Mouse (Mus musculus) forebrain, embryonic 13.5 days (tissue): ENCODE results near the gene Rprd2. TPM values are rescaled to one million over a fixed set of nuclear protein-coding genes. Genes with fewer than 3 reads are reported as not detected.

Source experiments
- ATAC-seq: fragments of 200-750 bp; cut with Nextera tagmentation; 2 replicates; pipeline ENCODE4 v1.8.0; 2017
- H3K27ac ChIP-seq: fragments of 300-500 bp; sonication (generic); 2 replicates; pipeline ENCODE4 v1.5.1; 2015; ENCODE audit warnings: inconsistent platforms, mild to moderate bottlenecking, moderate library complexity
- H3K27me3 ChIP-seq: fragments of 300-500 bp; sonication (generic); 2 replicates; pipeline ENCODE4 v1.6.1; 2015; ENCODE audit warnings: mild to moderate bottlenecking, inconsistent platforms
- H3K36me3 ChIP-seq: fragments of 300-500 bp; sonication (generic); 2 replicates; pipeline ENCODE4 v1.6.1; 2015; ENCODE audit warnings: mild to moderate bottlenecking, inconsistent platforms; ENCODE audit not compliant: poor library complexity, severe bottlenecking
- H3K4me1 ChIP-seq: fragments of 300-500 bp; sonication (generic); 2 replicates; pipeline ENCODE4 v1.6.1; 2015; ENCODE audit warnings: inconsistent platforms
- H3K4me2 ChIP-seq: fragments of 300-500 bp; sonication (generic); 2 replicates; pipeline ENCODE4 v1.6.1; 2015; ENCODE audit warnings: inconsistent platforms, mild to moderate bottlenecking, moderate library complexity
- H3K4me3 ChIP-seq: fragments of 300-500 bp; sonication (generic); 2 replicates; pipeline ENCODE4 v1.5.1; 2015; ENCODE audit warnings: mild to moderate bottlenecking, inconsistent platforms
- H3K9ac ChIP-seq: fragments of 300-500 bp; sonication (generic); 2 replicates; pipeline ENCODE4 v1.6.1; 2015; ENCODE audit warnings: mild to moderate bottlenecking, inconsistent platforms
- H3K9me3 ChIP-seq: fragments of 300-500 bp; sonication (generic); replicated peaks from 2 replicates; pipeline ENCODE4 v1.6.1; 2016; ENCODE audit warnings: inconsistent platforms
- WGBS: fragments of 180-500 bp; shearing (Covaris S2); methylation state at CpG from one replicate; pipeline ENCODE4 v1.1.7; 2015; 5-methylcytosine and 5-hydroxymethylcytosine counted together
- polyA plus RNA-seq: library from polyadenylated mRNA; unstranded; fragments of >200 nt; fragmentation: Nextera tagmentation; extraction: Ambion mirVana; gene quantifications from 2 replicates; pipeline ENCODE4 v1.2.1, GENCODE M21; 2015

The Rprd2 gene
- polyA plus RNA-seq, 1 experiment from 2014 or later, result 22.7 TPM

- Histone ChIP-seq H3K4me1 (peaks cover 12% of the 10 kb centered on the region), H3K27me3 (no peaks in the 10 kb centered on the region), H3K9ac (peak within 1 kb of the TSS; percentile 87), H3K27ac (peak within 1 kb of the TSS; percentile 73), H3K4me3 (peak within 1 kb of the TSS; percentile 90), H3K4me2 (peak within 1 kb of the TSS; percentile 74), H3K36me3 (peaks cover 29% of the 10 kb centered on the region), H3K9me3 (no peaks in the 10 kb centered on the region)
- ATAC-seq, result peak; percentile 99
- under 1% methylated on average over 56 of the region's 56 CpGs for WGBS
Observed at GRCm38 (mm10) chr3:95855502-95856089, 36.9 kb upstream of the Rprd2 start, which contains the start of gene Prpf3. TSS of gene Prpf3 (minus strand) at chr3:95855885.

GRCm38 (mm10) chr3:95851317-95851716, 32.7 kb upstream of the Rprd2 start:
- Histone ChIP-seq H3K4me3 (no peak overlapping the region), H3K9me3 (no peaks in the 10 kb centered on the region), H3K36me3 (peaks cover 72% of the 10 kb centered on the region), H3K27ac (no peak overlapping the region), H3K27me3 (no peaks in the 10 kb centered on the region), H3K4me2 (no peak overlapping the region), H3K4me1 (peaks cover 12% of the 10 kb centered on the region), H3K9ac (no peak overlapping the region)
- ATAC-seq, result no peak
- 97% methylated on average over 8 of the region's 8 CpGs for WGBS

- Histone ChIP-seq H3K36me3 (peaks cover 79% of the 10 kb centered on the region), H3K9me3 (no peaks in the 10 kb centered on the region), H3K4me1 (peaks cover 9% of the 10 kb centered on the region), H3K4me2 (no peak overlapping the region), H3K4me3 (no peak overlapping the region), H3K27me3 (no peaks in the 10 kb centered on the region), H3K27ac (no peak overlapping the region), H3K9ac (no peak overlapping the region)
- 84% methylated on average over 4 of the region's 4 CpGs for WGBS
- no peak for ATAC-seq
Observed at GRCm38 (mm10) chr3:95850611-95851010, 31.9 kb upstream of the Rprd2 start.

- no peak overlapping the region for H3K9ac ChIP-seq
- WGBS, result 93% methylated on average over 3 of the region's 3 CpGs
- ATAC-seq, result no peak
- no peaks in the 10 kb centered on the region for H3K9me3 ChIP-seq
- no peaks in the 10 kb centered on the region for H3K4me1 ChIP-seq
- no peak overlapping the region for H3K4me2 ChIP-seq
- no peak overlapping the region for H3K4me3 ChIP-seq
- peaks cover 92% of the 10 kb centered on the region for H3K36me3 ChIP-seq
- H3K27me3 ChIP-seq, result no peaks in the 10 kb centered on the region
- H3K27ac ChIP-seq, result no peak overlapping the region
Observed at GRCm38 (mm10) chr3:95842503-95843214, 24.0 kb upstream of the Rprd2 start.

GRCm38 (mm10) chr3:95839250-95839649, 20.6 kb upstream of the Rprd2 start:
- no peak for ATAC-seq
- H3K4me3 ChIP-seq, result no peak overlapping the region
- no peak overlapping the region for H3K4me2 ChIP-seq
- H3K27me3 ChIP-seq, result no peaks in the 10 kb centered on the region
- WGBS, result 97% methylated on average over 2 of the region's 2 CpGs
- no peak overlapping the region for H3K9ac ChIP-seq
- H3K27ac ChIP-seq, result no peak overlapping the region
- H3K9me3 ChIP-seq, result no peaks in the 10 kb centered on the region
- no peaks in the 10 kb centered on the region for H3K4me1 ChIP-seq
- H3K36me3 ChIP-seq, result peaks cover 84% of the 10 kb centered on the region

- 97% methylated on average over 4 of the region's 4 CpGs for WGBS
- H3K4me1 ChIP-seq, result no peaks in the 10 kb centered on the region
- H3K4me2 ChIP-seq, result no peak overlapping the region
- H3K4me3 ChIP-seq, result no peak overlapping the region
- no peaks in the 10 kb centered on the region for H3K9me3 ChIP-seq
- no peaks in the 10 kb centered on the region for H3K27me3 ChIP-seq
- no peak overlapping the region for H3K9ac ChIP-seq
- ATAC-seq, result no peak
- peaks cover 65% of the 10 kb centered on the region for H3K36me3 ChIP-seq
- H3K27ac ChIP-seq, result no peak overlapping the region
Observed at GRCm38 (mm10) chr3:95829053-95829452, 10.4 kb upstream of the Rprd2 start.

GRCm38 (mm10) chr3:95826275-95826674, 7.6 kb upstream of the Rprd2 start:
- H3K4me1 ChIP-seq, result peaks cover under 1% of the 10 kb centered on the region; the same call in 1 of the 2 replicates
- H3K27ac ChIP-seq, result no peak overlapping the region
- H3K9me3 ChIP-seq, result no peaks in the 10 kb centered on the region
- WGBS, result 80% methylated on average over 2 of the region's 2 CpGs
- H3K36me3 ChIP-seq, result peaks cover 38% of the 10 kb centered on the region
- no peaks in the 10 kb centered on the region for H3K27me3 ChIP-seq
- no peak overlapping the region for H3K4me3 ChIP-seq
- H3K9ac ChIP-seq, result no peak overlapping the region
- ATAC-seq, result no peak
- no peak overlapping the region for H3K4me2 ChIP-seq

- Histone ChIP-seq H3K36me3 (no peaks in the 10 kb centered on the region), H3K4me3 (peak overlapping the region; percentile 78), H3K27ac (peak overlapping the region; percentile 100), H3K9ac (peak overlapping the region; percentile 79), H3K4me2 (peak overlapping the region; percentile 62), H3K27me3 (no peaks in the 10 kb centered on the region), H3K9me3 (no peaks in the 10 kb centered on the region), H3K4me1 (peaks cover 35% of the 10 kb centered on the region)
- ATAC-seq, result peak; percentile 3; the same call in 1 of the 2 replicates
- 41% methylated on average over 10 of the region's 10 CpGs for WGBS
Observed at GRCm38 (mm10) chr3:95820046-95821010, 1.7 kb upstream of the Rprd2 start.

- no peaks in the 10 kb centered on the region for H3K9me3 ChIP-seq
- peak overlapping the region; percentile 62 for H3K4me2 ChIP-seq
- peak; percentile 97 for ATAC-seq
- WGBS, result under 1% methylated on average over 45 of the region's 49 CpGs
- H3K36me3 ChIP-seq, result no peaks in the 10 kb centered on the region
- H3K4me3 ChIP-seq, result peak overlapping the region; percentile 78
- H3K4me1 ChIP-seq, result peaks cover 38% of the 10 kb centered on the region
- peak overlapping the region; percentile 100 for H3K27ac ChIP-seq
- H3K9ac ChIP-seq, result peak overlapping the region; percentile 79
- H3K27me3 ChIP-seq, result no peaks in the 10 kb centered on the region
Observed at GRCm38 (mm10) chr3:95819351-95819985, 805 bp upstream of the Rprd2 start.

- Histone ChIP-seq H3K4me1 (peaks cover 38% of the 10 kb centered on the region), H3K4me3 (peak overlapping the region; percentile 78), H3K27me3 (no peaks in the 10 kb centered on the region), H3K4me2 (peak overlapping the region; percentile 74), H3K27ac (peak overlapping the region; percentile 100), H3K9ac (peak overlapping the region; percentile 94), H3K9me3 (no peaks in the 10 kb centered on the region), H3K36me3 (no peaks in the 10 kb centered on the region)
- 0 out of 2 replicates have a peak, but pooled peaks have one; percentile 0 for ATAC-seq
- WGBS, result under 1% methylated on average over 21 of the region's 21 CpGs
Observed at GRCm38 (mm10) chr3:95818026-95818511, 594 bp downstream of the Rprd2 start.

- Histone ChIP-seq H3K4me2 (peak overlapping the region; percentile 46), H3K4me3 (peak overlapping the region; percentile 22), H3K27ac (no peak overlapping the region), H3K27me3 (no peaks in the 10 kb centered on the region), H3K4me1 (peaks cover 38% of the 10 kb centered on the region), H3K9me3 (no peaks in the 10 kb centered on the region), H3K9ac (no peak overlapping the region), H3K36me3 (peaks cover 5% of the 10 kb centered on the region; the same call in 1 of the 2 replicates)
- no peak for ATAC-seq
- WGBS, result 89% methylated on average over 3 of the region's 3 CpGs
Observed at GRCm38 (mm10) chr3:95816681-95817080, 2.0 kb downstream of the Rprd2 start.
